Mouse (Mus musculus) kidney, postnatal 10 days (tissue): ENCODE measurements around the gene Wars.
A peak's percentile ranks its signal among the peaks of the same experiment; 100 is the strongest.

Experiments used
- DNase-seq: peaks from one replicate; pipeline ENCODE4 v3.0.0; 2021; ENCODE audit warnings: mixed read lengths

The Wars gene

DNA sequence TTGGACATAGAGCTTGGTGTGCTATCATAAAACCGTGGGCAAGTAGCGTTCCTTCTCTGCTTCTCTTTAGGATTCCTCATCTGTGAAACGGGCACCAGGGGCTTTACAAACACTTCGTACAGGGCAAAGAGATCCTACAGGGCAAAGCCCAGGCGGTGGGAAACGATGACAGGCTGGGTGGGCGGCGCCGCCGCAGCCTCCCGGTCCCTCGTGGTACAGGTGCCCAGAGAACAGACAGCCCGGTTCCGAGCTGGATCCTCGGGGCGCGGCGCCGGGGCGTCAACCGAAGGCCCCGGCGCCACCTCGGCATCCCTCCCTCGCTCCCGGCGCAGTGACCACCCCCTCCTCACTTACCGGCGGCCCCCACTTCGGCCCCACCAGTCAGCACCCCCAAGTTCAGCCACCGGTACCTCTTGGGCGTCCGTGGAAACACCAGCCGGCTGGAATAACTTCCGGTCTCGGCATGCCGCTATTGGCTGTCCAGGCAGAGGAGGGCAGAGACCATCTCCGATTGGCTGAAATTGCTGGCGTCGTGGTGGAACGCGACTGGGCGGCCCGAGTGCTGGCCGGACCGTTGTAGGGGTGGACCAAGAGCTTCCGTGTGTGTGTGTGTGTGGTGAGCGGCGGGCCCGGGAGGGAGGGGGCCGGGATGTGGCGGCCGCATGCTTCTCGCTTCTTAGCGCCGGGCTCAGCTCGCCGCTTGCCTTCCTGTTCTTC lies at the start of gene Wars:
Gene Wars (minus strand): TSS at position 460 of the 717 bp plus-strand sequence.
- peak; percentile 96 for DNase-seq

DNA sequence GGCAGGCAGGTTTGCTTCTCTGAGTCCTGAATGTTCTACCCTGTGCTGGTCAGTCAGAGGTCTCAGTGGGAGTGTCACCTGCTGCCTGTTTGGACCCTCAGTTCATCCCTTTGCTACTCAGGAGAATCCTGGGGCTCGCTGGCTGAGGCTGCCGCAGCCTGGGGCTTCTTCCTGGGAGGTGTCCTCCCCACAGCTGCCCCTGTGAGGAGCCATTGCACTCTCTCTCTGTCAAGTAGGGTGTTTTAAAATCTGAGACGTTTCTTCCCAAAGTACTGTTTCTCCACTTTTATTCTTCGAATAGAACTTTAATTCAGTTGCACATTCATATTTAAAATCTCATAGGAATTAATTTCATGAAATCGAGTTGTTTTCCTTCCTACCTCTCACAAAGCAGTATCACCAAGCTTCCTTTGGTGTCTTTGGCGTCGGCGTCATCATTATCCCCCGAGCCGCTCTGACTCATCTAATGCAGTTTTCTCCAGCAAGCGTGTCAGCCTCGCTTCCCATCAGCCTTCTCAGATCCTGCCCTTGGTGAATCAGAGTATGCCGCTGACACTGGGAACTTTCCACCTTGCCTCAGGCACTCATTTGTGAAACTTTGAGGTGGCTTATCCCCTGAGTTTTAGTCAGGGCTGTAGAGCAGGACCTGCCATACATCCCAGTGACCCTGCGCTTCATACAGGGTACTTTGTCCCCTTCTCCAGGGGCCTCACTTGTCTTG lies 48.4 kb upstream of the Wars start:
- DNase-seq, result no peak

DNA sequence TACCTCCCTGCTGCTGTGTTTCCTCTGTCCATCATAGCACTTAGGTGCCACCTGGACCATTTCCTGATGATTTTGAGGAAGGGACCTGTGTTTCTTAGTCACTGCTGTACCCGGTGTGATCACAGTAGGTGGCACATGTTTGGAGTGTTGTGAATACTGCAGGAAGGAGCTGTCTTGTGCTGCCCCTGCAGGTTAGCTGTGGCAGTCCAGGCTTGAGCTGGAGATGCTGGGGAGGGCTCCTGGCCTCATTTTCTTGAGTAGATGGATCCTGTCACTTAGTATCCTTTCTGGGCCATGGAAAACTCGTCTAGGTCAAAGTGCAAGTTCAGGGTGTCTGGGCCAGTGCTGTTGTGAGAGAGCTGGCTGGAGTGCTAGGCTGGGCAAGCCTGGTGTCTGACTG lies 47.3 kb upstream of the Wars start:
- DNase-seq, result no peak

DNA sequence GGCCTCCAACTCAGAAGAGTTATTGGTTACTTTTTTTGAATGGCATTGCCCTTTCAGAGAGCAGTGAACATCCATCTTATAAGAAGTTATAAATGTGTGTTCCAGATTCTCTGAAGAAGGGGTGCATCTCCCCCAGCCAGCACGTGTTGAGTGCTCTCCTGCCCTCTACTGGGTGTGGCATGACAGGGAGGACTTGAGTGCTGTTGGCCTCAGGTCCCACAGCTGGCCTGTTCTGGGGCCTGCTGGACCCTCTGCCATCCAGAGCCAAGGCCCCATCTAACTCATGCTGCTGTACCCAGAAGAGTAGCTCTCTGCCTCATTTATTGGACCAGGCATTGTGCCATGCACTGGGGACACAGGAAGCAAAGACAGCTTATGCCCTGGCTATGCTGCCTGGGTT lies 46.3 kb upstream of the Wars start:
- DNase-seq, result no peak

DNA sequence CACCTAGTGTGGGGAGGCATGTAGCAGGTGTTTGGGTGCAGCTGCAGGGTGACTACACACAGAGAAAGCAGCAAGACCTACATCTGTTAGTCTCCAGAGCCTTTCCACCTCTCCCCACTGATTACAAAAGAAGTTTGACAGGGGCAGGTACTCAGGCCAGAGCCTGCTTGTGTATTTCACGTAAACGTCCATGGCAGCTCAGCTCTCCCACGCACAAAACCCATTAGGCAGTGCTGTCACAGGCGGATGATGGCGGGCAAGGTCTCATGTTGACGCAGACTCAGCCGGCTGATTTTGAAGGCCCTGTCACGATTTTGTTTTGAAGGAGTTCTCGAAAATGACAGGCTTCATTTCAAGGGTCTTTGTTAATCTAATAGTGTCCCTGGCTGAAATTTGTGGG lies 45.3 kb upstream of the Wars start:
- DNase-seq, result no peak

DNA sequence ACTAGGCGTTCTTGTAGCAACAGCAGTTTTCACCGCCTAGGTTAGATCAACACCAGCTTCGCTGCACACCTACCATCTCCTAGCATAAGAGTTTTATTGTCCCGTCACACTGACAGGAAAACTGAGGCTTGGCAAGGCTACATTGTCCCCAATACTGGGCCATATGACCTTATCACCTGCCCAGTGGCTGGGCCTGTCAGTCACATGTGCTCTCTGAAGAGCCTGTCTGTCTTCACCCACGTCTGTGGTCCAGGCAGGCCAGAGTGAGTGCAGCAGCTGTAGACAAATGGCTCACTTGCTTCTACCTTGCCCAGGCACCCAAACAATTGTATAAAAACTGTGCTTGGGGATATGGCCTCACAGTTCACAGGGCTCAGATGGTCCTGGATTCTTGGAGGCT lies 44.9 kb upstream of the Wars start:
- DNase-seq, result no peak

DNA sequence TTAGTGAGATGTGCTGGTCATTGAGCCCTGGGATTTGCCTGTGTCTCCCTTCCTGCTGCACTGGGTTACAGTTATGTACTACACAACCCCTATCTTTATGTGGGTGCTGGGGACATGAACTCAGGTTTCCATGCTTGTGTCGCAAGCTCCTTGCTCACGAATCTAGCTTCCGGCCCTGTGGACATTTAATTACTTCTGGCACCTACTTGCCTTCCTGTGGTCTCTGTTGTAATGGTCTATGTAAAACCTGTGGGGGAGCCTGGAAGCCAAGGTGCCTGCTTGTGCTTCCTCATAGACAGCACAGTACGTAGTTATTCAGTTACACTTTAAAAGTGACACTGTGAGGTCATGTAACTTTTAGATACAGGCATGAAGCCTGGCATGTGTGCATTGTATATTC lies 43.5 kb upstream of the Wars start:
- DNase-seq, result no peak

DNA sequence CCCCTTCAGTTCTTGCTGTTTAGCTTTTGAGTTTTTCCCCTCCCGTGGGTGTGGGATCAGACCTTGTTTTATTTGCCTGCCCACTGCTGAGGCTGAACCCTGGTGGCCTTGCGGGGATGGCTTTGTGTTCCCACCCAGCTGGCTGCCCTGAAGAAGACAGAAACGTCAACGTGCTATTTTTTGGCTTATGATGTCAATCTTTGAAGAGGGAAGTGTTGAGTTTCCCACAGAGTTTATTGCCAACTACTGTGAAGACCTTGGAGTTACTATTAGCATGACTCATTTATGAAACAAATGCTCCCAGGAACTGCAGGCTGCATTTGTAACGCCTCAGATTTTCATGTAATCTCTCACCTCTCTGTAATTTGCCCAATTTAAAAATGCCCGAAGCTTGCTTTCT lies 42.9 kb upstream of the Wars start:
- no peak for DNase-seq

DNA sequence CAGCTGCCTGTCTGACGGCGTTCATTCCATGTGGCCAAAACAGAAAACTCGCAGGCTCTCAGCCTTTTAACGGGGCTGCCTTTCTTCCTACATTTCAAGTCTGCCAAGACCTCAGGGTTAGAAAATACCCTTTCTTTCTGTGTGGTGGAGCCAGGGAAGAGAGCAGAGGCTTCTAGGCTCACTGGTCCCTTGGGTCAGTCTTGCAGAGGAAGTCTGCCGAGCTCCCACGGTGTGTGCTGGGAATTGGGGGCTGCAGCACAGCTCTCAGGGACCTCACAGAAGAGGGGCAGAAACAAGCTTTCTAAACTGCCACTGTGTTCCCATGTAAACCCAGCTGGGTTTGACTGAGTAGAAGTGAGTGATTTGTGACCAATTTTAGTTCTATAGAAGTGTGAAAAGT lies 40.3 kb upstream of the Wars start:
- no peak for DNase-seq

DNA sequence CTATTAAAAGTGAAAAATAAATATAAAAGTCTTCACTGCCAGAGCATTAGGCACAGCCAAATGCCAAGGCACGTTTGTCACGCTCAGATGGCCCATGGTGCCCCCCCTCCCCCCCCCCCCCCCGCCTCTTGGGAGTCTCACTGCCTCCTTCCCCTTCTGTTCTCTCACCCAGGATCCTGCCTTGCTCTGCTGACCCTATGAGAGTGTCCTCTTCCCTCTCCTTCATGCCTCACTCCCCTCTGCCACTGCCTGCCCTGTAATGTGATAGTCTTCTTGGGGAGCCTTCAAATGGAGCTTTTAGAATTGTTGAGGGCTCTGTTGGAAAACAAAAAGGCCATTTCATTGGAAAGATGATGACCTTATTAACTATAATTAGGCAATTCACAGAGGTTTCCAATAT lies 38.1 kb upstream of the Wars start:
- no peak for DNase-seq

DNA sequence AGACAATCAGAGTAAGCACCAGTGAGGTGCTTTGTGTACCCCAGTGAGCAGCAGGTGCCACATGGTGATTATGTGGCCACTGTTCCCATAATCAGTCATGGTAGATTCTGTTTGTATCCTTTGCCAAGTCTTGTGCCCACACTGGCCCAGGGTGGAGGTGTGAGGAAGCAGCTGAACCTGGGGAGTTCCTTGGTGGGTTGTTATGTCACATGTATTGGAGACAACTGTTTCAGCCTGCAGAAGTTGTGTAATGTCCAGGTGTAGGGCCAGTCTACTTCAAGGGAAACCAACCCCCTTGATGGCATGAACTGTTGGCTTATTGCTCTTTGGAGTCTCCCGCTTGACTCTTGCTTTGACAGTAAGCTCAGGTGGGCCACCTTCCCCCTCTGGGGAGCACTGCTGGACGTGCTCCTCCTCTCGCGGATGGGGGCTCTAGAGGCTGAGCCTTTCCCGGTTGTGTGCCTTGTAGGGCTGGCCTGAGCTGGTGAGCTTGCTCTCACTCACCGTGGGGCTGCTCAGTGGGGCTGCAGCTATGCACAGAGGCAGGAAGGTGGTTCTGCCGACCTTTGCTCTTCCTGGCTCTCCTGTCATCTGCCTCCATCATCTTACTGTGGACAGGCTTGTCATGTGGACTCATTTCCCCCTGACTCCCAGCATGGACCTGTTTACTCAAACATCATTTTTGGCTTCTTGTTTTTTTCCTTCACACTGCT lies 37.5 kb upstream of the Wars start:
- no peak for DNase-seq

DNA sequence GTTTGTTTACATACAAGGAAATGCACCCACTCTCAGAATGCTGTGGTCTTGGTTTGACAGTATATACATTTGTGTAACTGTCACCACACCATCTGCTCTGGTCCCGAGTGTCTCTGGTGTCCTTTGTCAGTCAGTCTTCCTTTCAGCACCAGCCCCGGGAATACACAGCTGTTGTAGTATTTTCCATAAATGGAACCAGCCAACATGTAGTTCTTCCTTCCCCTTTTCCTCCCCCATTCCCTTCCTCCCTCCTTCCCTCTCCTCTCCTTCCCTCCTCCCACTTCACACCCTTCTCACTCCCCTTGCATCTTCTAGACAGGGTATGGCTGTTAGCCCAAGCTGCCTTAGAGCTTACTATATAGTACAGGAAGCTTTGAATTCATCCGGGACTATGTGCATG lies 35.5 kb upstream of the Wars start:
- DNase-seq, result no peak

DNA sequence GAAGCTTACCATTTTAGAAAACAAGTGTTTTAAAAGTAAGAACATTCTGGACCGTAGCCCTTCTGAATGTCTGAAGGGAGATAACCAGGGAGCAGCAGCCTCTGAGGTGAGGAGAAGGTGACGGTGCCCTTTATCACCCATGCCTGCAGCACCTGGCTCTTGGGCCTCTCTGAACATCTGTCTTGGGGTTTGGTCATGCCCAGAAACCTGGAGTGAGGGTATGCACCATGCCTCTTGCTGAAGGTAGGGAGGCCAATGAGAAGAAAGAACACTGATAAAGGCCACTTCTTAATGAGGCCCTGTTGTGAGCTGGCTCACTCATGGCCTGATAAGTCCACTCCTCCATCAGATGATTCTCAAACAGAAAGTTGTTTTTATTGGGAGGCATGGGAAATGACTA lies 34.3 kb upstream of the Wars start:
- DNase-seq, result no peak

DNA sequence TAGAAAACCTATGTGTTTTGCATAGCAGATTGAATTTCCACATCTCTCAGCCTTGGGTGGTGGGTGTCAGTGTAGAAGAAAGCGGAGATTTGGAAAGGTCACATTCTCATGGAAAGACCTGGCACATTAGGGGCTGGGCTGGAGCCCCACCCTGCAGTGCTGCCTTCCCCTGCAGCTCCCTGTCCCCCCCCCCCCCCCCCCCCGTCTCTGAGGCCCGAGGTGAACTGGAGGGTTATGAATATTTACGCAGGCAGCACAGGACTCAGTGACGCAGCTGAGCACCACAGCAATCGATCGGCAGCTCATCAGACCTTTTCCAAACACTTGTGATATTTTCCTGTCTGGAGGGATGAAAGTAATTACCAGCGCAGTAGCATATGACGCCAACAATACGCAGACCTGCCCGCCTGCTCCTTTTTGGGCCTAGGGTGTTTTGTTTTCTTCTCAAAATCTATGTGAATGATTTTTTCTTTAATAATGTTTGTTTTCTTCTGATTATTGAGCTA lies 32.7 kb upstream of the Wars start:
- DNase-seq, result no peak

DNA sequence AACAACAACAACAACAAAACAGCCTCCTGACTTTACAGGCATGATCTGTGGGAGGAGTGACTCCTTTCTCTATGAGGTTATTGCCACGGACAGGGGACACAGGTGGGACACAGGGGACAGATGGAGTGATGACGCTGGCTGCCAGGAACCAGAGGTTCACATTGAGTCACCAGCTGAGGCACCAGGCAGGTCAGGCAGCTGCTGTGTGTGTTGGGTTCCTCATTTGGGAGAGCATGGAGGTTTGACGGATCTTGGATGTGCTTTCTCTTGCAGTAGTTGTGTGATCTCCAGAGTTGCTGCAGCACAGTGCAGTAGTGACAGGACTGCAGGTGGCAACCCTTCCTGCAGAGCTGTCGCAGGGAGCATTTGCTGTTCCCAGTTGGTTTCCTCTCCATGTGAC lies 24.8 kb upstream of the Wars start:
- DNase-seq, result no peak

DNA sequence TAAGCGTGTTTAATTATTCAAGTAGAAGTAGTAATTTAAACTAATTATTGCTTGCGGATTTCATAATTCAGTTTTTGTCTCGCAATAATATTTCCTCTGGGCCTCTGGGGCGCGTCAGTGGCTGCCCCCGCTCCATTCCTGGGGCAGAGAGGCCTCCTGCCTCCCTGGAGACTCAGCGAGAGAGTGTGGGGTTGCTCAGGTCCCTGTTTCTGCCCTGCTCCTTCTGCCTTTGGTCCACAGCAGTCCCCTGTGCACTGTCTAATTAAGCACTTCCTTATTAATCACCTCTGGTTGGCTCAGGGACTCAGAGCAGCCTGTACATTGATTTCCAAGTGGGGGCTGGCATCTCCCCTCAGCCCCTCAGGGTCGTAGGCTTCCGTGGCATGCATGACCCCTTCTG lies 23.5 kb upstream of the Wars start:
- DNase-seq, result no peak

DNA sequence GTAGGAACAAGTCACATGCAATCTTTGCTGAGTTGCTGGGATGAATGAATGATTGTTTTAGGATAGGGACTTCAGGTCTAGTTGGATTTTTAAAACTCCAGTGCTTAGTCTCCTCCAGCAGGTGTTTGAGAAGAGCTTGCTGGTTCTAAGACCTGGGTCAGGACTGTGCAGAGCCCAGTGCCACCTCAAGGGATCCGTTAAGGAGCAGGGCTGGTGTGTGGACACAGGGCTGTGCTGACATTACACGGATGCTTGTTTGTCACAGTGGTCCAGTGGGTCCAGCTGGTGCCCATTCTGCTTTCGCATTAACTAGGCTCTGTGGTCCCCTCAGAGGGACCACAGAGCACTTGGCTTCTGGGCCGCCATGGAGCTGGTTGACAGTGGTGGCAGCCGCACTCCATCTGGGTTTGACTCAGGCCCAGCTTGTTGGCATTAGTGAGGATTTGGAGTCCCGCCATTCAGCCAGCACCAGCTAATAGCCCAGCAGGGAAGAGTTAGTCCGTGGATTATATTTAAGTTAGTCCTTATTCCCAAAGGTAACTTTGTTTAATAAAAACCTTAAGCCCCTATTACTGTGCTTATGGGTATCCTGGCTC lies 22.6 kb upstream of the Wars start:
- no peak for DNase-seq

DNA sequence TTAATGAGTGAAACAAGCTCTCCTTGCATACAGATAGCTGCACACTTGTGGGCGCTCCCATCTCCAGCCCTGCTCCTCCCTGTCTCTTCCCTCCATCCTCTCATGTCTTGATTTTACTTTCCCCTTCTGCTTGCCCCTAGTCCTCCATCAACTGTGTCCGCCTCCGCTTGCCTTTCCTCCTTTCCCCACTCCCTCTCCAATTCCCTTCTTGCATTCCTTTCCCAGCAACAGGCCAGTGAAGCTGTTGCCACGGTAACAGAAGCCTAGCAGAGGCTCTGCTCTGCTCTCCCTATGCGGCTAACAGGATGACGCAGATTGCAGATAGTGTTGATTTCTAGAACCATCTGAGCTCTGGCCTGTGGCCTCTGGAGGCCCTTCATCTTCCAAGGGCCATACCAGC lies 21.9 kb upstream of the Wars start:
- peak; percentile 61 for DNase-seq

DNA sequence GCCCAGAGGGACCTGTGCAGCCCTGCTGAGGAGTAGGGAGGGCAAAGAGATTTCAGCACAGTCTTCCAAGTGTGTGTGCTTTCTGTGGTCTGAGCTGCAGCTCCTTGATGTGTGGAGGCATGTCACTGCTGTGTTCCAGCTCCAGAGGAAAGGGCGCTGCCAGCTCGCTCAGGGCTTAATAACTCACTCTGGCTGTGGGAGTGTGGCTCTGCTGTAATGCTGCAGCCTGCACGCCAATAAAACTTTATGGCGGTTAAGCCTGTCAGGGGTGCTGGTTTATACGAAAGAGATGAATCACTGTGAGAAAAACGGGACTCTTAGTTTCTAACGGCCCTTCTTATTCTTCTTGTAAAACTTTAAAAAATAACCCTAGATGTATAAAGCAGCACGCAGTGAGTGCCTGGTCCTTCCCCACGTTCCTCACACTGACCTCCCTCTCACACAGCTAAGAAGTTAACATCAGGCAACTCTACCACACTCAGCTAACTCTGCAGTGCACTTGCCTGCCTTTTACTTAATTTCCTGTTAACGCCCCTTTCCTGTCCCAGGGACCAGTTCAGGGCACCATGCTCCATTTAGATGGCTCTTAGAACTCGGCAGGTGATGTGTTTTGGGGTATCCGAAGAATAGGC lies 20.9 kb upstream of the Wars start:
- DNase-seq, result no peak

DNA sequence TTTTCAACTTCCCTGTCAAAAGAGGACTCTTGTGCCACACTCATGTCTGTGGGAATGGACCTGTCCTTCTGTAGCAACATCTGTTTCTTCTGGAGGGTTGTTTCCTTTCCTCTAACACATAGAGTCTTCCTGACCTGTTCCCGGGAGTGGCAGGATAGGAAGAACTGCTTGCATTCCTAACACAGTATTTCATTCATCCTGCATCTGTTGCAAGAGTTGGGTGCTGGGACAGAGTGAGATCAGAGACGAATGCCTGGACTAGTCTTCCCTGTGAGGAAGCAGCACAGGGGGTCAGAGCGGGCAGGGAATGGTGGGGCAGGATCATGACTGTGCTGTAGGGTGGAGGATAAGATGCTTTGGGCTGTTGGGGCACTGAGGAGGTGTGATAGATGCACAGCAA lies 20.2 kb upstream of the Wars start:
- no peak for DNase-seq

DNA sequence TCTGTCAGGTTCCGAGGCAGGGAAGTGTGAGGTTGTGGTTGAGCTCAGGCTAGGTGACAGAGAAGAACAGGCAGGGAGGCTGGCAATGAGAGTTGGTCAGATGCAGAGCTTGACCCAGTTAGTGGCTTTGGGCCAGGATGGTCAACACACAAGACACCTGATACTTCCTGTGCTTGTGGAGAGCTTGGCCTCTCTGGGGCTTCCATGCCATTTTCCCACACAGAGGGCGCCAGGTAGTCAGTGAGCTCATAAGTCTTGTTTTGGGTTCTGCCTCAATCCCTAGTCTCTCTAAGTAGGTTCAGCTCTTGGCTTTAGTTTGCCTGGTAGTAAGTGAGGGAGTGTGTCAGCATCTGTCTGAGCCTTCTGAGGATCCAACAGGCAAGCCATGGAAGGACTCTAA lies 18.5 kb upstream of the Wars start:
- no peak for DNase-seq

DNA sequence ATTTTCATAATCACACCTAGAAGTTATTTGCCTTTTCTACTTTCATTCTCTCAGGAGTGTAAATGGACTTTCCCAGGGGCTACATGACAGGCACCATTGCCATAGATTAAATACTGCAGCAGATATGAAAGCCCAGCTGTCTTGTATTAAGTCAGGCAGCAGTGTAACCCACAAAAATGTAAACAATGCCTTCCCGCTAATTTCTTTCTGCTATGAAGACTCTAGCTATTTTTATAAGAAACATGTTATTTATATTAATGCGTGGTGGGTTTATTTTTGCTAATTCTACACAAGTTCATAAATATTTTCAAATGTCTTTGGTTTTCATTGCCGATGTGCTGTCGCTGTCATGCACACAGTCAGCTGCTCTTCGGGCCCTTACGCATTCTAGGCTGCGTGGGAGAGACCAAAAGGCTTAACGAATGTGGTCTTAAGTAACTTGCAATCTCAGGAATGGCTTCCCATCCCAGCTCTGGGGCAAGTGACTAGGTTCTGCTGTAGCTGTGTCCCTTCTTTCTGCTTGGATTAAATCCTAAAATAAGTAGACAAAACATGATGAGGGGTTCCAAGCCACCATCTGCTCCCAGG lies 16.0 kb upstream of the Wars start:
- DNase-seq, result no peak

DNA sequence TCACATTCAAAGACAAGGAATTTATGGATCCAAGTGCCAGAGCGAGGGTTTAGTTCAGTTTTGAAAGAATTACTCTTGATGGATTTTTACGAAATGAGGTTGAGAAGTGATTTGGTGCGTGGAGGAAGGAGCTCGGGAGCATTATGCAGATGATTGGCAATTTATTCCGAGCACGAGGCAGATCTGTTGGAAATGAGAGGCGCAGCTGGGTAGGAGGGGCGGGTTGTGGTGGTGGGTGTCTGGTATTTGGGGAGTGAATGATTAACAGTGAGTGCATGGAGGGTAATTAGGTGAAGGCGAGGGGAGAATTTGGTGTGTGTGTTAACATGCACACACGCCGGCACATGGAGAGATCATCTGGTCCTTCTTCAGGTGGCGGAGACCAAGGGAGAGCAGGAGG lies 12.4 kb upstream of the Wars start:
- peak; percentile 17 for DNase-seq
